Mouse (Mus musculus) ES-Bruce4 (cell line): Measurements from ENCODE around the gene Adamts1.

ENCODE experiments used
- CTCF ChIP-seq: IDR thresholded peaks from one replicate; pipeline ENCODE4 v1.8.1; 2011; ENCODE audit warnings: low read depth, low read length
- EP300 ChIP-seq: IDR thresholded peaks from 2 replicates; pipeline ENCODE4 v1.6.1; 2011; ENCODE audit warnings: low read depth, low read length; ENCODE audit not compliant: insufficient read depth

DNA sequence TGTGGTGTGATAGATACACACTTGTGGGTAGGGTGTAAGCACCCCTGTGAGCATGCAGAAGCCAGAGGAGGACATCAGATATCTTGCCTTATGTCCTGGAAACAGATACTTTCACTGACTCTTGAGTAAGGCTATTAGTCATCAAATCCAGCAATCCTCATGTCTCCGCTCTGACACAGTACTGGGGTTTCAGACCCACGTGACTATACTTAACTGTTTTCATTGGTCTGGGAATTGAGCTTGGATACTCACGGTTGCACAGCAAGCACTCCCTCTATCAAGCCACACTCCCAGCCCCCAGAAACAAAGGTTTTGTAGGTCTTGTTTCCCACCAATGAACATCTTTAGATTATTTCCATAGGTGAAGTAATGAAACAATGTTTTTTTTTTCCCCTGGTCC, 56.5 kb downstream of the Adamts1 start:
- TF ChIP-seq CTCF (no peak), EP300 (no peak)
